Mouse (Mus musculus) kidney, adult 2 months (tissue): Measurements from ENCODE around the gene Slc37a1.

Experiments used
- CTCF ChIP-seq: fragments of 200-500 bp; conservative IDR thresholded peaks from 2 replicates; pipeline ENCODE4 v1.5.1; 2011; ENCODE audit warnings: low read depth, mild to moderate bottlenecking, control low read depth, low read length, moderate library complexity, mixed read lengths; ENCODE audit not compliant: insufficient read depth, insufficient read length
- POLR2A ChIP-seq: fragments of 200-500 bp; IDR thresholded peaks from one replicate; pipeline ENCODE4 v1.6.1; 2011; ENCODE audit warnings: low read depth, low read length, control low read depth

DNA sequence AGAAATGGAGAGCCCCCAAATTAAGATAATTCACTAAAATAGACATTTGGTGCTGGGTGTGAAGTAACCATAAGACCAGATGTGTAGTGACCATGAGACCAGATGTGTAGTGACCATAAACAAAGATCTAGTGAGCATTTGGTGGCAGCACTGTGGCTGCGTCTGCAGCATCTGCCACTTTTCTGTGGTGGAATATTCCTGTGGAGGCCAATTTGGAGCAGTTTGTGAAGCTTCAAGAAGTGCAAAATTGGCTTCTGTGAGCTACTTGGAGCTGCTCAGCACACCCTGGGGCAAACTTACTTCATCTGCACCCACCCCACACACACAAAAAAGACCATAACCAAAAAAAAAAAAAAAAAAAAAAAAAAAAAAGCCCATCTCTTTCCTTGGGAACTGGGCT, 18.6 kb upstream of the Slc37a1 start:
- TF ChIP-seq CTCF (no peak), POLR2A (no peak)
